Mouse (Mus musculus) olfactory bulb, adult 2 months (tissue): ENCODE measurements around the gene Ubxn10.

ENCODE experiments used
- CTCF ChIP-seq: fragments of 200-500 bp; IDR thresholded peaks from 2 replicates; pipeline ENCODE4 v1.5.1; 2012; ENCODE audit warnings: low read depth, mild to moderate bottlenecking, low read length, moderate library complexity; ENCODE audit not compliant: insufficient read depth
- POLR2A ChIP-seq: fragments of 200-500 bp; IDR thresholded peaks from 2 replicates; pipeline ENCODE4 v1.6.1; 2012; ENCODE audit warnings: mild to moderate bottlenecking, low read depth, low read length, moderate library complexity; ENCODE audit not compliant: insufficient read depth

DNA sequence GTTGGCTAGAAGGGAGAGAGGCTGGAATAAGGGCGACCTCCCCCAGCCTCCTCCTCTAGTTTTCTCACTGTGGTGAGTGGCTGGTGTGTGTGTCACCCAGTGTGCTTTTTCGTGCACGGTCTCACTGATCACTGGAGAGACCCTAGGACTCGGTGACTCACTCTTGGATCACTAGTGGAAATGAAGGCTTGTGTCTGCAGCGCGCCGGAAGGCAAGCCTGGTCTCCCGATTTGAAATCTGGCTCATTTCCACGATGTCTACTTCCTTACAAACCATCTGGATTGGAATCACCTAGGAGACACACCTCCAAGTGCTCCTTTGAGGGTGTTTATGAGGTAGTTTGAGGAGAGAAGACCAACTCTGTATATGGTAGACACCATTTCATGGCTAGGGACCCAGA lies 9.9 kb upstream of the Ubxn10 start:
- no peak for TF ChIP-seq CTCF
- no peak for TF ChIP-seq POLR2A
